Mouse (Mus musculus) ES-E14 (cell line): Measurements from ENCODE around the gene Iqschfp. TPM values are rescaled to one million over a fixed set of nuclear protein-coding genes. Genes with fewer than 3 reads are reported as not detected.

ENCODE experiments used
- DNase-seq: peaks from one replicate; pipeline ENCODE4 v3.0.0-alpha.2; 2013; ENCODE audit warnings: low read depth, low spot score
- H3K27ac ChIP-seq: 2 replicates; pipeline ENCODE4 v1.5.1; 2012; ENCODE audit warnings: low read depth, mild to moderate bottlenecking, low read length, moderate library complexity, mixed read lengths; ENCODE audit not compliant: poor library complexity, insufficient read depth, severe bottlenecking
- H3K36me3 ChIP-seq: 2 replicates; pipeline ENCODE4 v1.6.1; 2012; ENCODE audit warnings: mild to moderate bottlenecking, low read length, moderate library complexity, mixed read lengths; ENCODE audit not compliant: control insufficient read depth, poor library complexity, insufficient read depth, severe bottlenecking
- H3K4me1 ChIP-seq, 2 experiments: fragments of 150-350 bp in 1 of 2; sonication (generic) in 1 of 2; 2 replicates each; pipeline ENCODE4 v1.6.1; 2012; ENCODE audit warnings: low read length in 2 of 2, mild to moderate bottlenecking in 1 of 2, mixed read lengths in 1 of 2; ENCODE audit not compliant: control insufficient read depth in 2 of 2, insufficient read depth in 2 of 2, poor library complexity in 1 of 2
- H3K4me3 ChIP-seq, 2 experiments: fragments of 150-350 bp in 1 of 2; sonication (generic) in 1 of 2; 2 replicates each; pipeline ENCODE4 v1.5.1; 2012; ENCODE audit warnings: low read length in 2 of 2, low read depth in 1 of 2, mild to moderate bottlenecking in 1 of 2, mixed read lengths in 1 of 2; ENCODE audit not compliant: insufficient read depth in 1 of 2, poor library complexity in 1 of 2, severe bottlenecking in 1 of 2
- H3K9ac ChIP-seq: 2 replicates; pipeline ENCODE4 v1.6.1; 2012; ENCODE audit warnings: low read depth, mild to moderate bottlenecking, low read length, mixed read lengths; ENCODE audit not compliant: poor library complexity, insufficient read depth, severe bottlenecking
- H3K9me3 ChIP-seq: fragments of 150-350 bp; sonication (generic); 2 replicates; pipeline ENCODE4 v1.6.1; 2012; ENCODE audit warnings: low read depth, mild to moderate bottlenecking, low read length; ENCODE audit not compliant: control insufficient read depth, insufficient read depth
- CHD2 ChIP-seq: IDR thresholded peaks from 2 replicates; pipeline ENCODE4 v1.6.1; 2014; ENCODE audit warnings: mild to moderate bottlenecking, low read depth, low read length, inconsistent platforms
- HCFC1 ChIP-seq: IDR thresholded peaks from 2 replicates; pipeline ENCODE4 v1.6.1; 2012; ENCODE audit warnings: low read length, inconsistent platforms, borderline replicate concordance; ENCODE audit not compliant: insufficient read depth
- MAFK ChIP-seq: IDR thresholded peaks from 2 replicates; pipeline ENCODE4 v1.6.1; 2014; ENCODE audit warnings: mild to moderate bottlenecking, low read depth, low read length, inconsistent platforms; ENCODE audit not compliant: insufficient read depth
- ZC3H11A ChIP-seq: IDR thresholded peaks from 2 replicates; pipeline ENCODE4 v1.6.1; 2012; ENCODE audit warnings: low read depth, mild to moderate bottlenecking, inconsistent platforms, low read length, borderline replicate concordance
- ZNF384 ChIP-seq: IDR thresholded peaks from 2 replicates; pipeline ENCODE4 v1.6.1; 2012; ENCODE audit warnings: low read depth, low read length, inconsistent platforms
- in situ Hi-C, 2 experiments: fragments of 600-800 bp; cut with MboI; formaldehyde crosslinking; loops; one replicate each; pipeline ENCODE4 v1.15.1; 2025; ENCODE audit warnings: low sequenced_read_pairs in 2 of 2, inconsistent platforms in 1 of 2; ENCODE audit not compliant: unreplicated experiment in 2 of 2
- total RNA-seq: library from RNA; depleted of rRNA; stranded (reverse); fragments of 300-350 nt; gene quantifications from 2 replicates; pipeline ENCODE4 v1.2.3, GENCODE M21; 2012

The Iqschfp gene
- total RNA-seq, 1 experiment: not detected

DNA sequence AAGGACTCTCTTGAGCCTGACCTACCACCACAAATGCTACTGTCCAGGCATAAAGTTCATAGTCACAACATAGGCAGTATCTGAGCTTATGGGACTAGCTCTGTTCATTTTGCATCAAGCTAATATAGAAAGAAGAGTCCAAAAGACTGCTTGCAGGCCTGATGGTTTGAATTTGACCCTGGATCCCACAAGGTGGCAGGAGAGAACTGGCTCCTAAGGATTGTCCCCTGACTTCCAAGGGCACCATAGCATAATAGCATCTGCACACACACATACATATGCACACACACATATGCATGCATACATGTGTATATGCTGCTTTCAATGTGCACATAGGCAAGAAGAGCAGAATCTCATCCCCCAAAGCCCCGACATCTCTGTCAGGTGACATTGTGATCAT lies 577.6 kb downstream of the Iqschfp start:
- Histone ChIP-seq H3K9me3 (no peaks in the 10 kb centered on the region), H3K4me3 (no peak overlapping the region), H3K36me3 (no peaks in the 10 kb centered on the region), H3K4me1 (peaks cover 0 to 6% of the 10 kb centered on the region in 2 experiments; a peak in 3 of 4 replicates), H3K9ac (no peak overlapping the region), H3K27ac (no peak overlapping the region)
- DNase-seq: no peak
- TF ChIP-seq MAFK: no peak
- no peak for TF ChIP-seq HCFC1
- no peak for TF ChIP-seq ZNF384
- TF ChIP-seq ZC3H11A: no peak
- no peak for TF ChIP-seq CHD2
- in situ Hi-C loops: no loop called here

DNA sequence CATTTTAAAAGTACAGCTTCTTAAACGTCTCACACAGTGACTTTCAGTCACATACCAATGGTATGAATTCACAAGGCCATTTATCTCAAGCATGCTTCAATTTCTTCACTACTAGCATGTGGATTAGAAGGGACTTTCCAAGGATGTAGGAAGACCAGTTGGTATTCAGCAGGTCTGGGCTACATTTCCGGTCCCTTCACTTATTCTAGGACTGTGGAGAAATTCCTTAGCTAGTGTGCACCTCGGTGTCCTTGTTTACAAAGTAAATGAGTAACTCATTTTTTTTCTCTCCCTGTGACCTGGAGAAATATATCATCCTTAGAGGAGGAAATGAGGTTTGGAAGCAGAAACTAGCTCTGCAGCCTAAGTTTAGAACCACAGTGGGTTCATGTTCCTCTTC lies 578.0 kb downstream of the Iqschfp start:
- Histone ChIP-seq H3K27ac (no peak overlapping the region), H3K9me3 (no peaks in the 10 kb centered on the region), H3K9ac (no peak overlapping the region), H3K4me3 (no peak overlapping the region), H3K4me1 (peaks cover 0 to 6% of the 10 kb centered on the region in 2 experiments; a peak in 3 of 4 replicates), H3K36me3 (no peaks in the 10 kb centered on the region)
- TF ChIP-seq ZC3H11A: no peak
- no peak for TF ChIP-seq MAFK
- TF ChIP-seq ZNF384: no peak
- TF ChIP-seq CHD2: no peak
- TF ChIP-seq HCFC1: no peak
- in situ Hi-C loops: no loop called here
- no peak for DNase-seq

DNA sequence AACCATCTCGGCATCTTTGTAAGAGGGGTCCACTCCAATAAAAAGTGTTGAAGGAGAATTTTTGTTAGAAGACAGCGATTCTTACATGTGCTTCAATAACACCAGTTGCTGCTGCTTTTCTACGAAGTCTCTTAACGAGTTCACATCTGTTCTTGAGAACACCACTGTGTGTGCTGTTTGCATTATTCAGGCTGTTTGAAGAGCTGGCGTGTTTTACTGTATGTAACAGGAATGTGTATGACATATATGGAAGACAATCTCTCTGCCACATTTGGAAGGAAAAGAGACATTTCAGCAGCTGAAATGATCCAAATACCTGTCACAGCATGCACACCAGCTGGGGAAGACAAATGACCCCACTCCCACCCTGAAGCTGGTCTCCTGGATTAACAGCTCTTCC lies 578.6 kb downstream of the Iqschfp start:
- H3K36me3 ChIP-seq: no peaks in the 10 kb centered on the region
- H3K9ac ChIP-seq: no peak overlapping the region
- no peak overlapping the region for H3K27ac ChIP-seq
- H3K4me3 ChIP-seq: no peak overlapping the region
- H3K9me3 ChIP-seq: no peaks in the 10 kb centered on the region
- TF ChIP-seq ZC3H11A: no peak
- TF ChIP-seq HCFC1: no peak
- TF ChIP-seq MAFK: no peak
- TF ChIP-seq ZNF384: no peak
- TF ChIP-seq CHD2: no peak
- in situ Hi-C loops: no loop called here
- peaks cover 0 to 10% of the 10 kb centered on the region in 2 experiments; a peak in 3 of 4 replicates for H3K4me1 ChIP-seq
- DNase-seq: no peak

DNA sequence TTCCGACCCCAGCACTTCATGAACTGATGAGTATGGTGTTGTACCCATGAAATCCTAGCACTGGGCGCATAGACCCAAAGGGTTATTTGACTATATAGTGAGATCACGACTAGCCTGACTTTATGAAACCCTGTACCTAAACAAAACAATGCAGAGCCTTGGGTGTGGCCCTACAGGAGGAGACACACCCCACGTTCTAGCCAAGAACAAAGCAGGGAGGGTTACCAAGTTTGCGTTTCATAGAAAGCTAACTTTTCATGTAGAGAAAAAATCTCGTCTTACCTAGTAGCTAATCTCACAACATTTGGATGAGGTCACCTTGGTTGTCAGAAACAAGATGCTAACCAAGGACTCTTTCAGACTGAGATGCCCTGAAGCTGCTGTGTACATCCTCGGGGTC lies 584.3 kb downstream of the Iqschfp start:
- in situ Hi-C loops: no loop called here
- TF ChIP-seq MAFK: no peak
- no peak for TF ChIP-seq ZC3H11A
- TF ChIP-seq ZNF384: no peak
- no peak for TF ChIP-seq HCFC1
- no peak for TF ChIP-seq CHD2
- peaks cover 8 to 21% of the 10 kb centered on the region in 2 experiments for H3K4me1 ChIP-seq
- H3K4me3 ChIP-seq: no peak overlapping the region
- no peaks in the 10 kb centered on the region for H3K36me3 ChIP-seq
- H3K9me3 ChIP-seq: no peaks in the 10 kb centered on the region
- H3K27ac ChIP-seq: no peak overlapping the region
- H3K9ac ChIP-seq: no peak overlapping the region
- no peak for DNase-seq

DNA sequence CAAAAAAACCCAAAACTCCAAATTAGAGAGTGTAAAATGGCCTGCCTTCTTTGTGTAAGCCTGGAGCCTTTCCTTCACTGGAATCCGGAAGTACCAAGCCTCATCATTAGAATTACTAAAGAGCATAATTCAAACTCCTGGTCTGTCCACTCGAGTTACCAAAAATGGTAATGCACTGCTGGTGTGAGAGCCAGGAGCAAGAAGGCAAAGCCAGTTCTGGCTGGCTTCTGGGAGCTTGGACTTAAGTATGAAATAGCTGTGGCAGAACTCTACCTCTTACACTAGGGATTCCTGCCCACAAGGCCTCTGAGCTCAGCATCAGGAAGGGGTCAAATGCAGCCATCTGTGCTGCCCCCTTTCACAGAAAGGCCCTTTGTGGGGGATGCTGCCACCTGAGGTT lies 585.4 kb downstream of the Iqschfp start:
- Histone ChIP-seq H3K4me1 (peaks cover 8 to 21% of the 10 kb centered on the region in 2 experiments), H3K36me3 (no peaks in the 10 kb centered on the region), H3K9ac (no peak overlapping the region), H3K9me3 (no peaks in the 10 kb centered on the region), H3K27ac (peak overlapping the region; percentile 74), H3K4me3 (no peak overlapping the region)
- no peak for DNase-seq
- TF ChIP-seq MAFK (no peak), CHD2 (no peak), ZC3H11A (no peak), HCFC1 (no peak), ZNF384 (no peak)
- in situ Hi-C loops: no loop called here
